Mouse (Mus musculus): ENCODE measurements around the gene Ptges. TPM values are rescaled to one million over a fixed set of nuclear protein-coding genes. Genes with fewer than 3 reads are reported as not detected.
"Not testable (repeated sequence)": the region's sequence is repeated elsewhere in the genome, so short reads cannot be mapped to it uniquely, and the experiment has no call there.

Gene Ptges
- total and polyA plus RNA-seq, 2 experiments from 2014 or later = 1.1 to 1.2 TPM

GRCm38 (mm10) chr2:30920216-30920615 is 9.4 kb downstream of the Ptges start:
- no peaks in the 10 kb centered on the region for H3K9me3 ChIP-seq (replicated peaks; ENCODE audit: control insufficient read depth, low read length)
- DNase-seq (ENCODE audit: low spot score) = no peak
- TF ChIP-seq EP300 (IDR thresholded peaks at IDR 0.05; ENCODE audit: low read depth) = no peak
- TF ChIP-seq CTCF (IDR thresholded peaks at IDR 0.05; ENCODE audit: low read depth) = no peak
- ATAC-seq (ENCODE audit: insufficient read depth, low read depth) = no peak
- no peak overlapping the region for H3K27ac ChIP-seq (ENCODE audit: low read depth)
- H3K4me2 ChIP-seq (ENCODE audit: low read depth, low read length) = no peak overlapping the region
- H3K27me3 ChIP-seq (ENCODE audit: control insufficient read depth, insufficient read depth, low read length) = no peaks in the 10 kb centered on the region
- no peak overlapping the region for H3K9ac ChIP-seq (replicated peaks; ENCODE audit: low read depth, low read length)
- 20% methylated on average over 7 of the region's 7 CpGs for WGBS
- H3K4me1 ChIP-seq (ENCODE audit: control insufficient read depth, insufficient read depth) = peaks cover 16% of the 10 kb centered on the region; the same call in 1 of the 2 replicates
- no peak overlapping the region for H3K4me3 ChIP-seq (ENCODE audit: low read depth, low read length)
- no peaks in the 10 kb centered on the region for H3K36me3 ChIP-seq (replicated peaks; ENCODE audit: control insufficient read depth, insufficient read depth, low read length)

GRCm38 (mm10) chr2:30918780-30919329 is 10.8 kb downstream of the Ptges start:
- no peak for DNase-seq (ENCODE audit: low spot score)
- Histone ChIP-seq H3K4me2 (ENCODE audit: low read depth, low read length) (no peak overlapping the region), H3K4me3 (ENCODE audit: low read depth, low read length) (no peak overlapping the region), H3K4me1 (ENCODE audit: control insufficient read depth, insufficient read depth) (peaks cover 16% of the 10 kb centered on the region; the same call in 1 of the 2 replicates), H3K27me3 (ENCODE audit: control insufficient read depth, insufficient read depth, low read length) (no peaks in the 10 kb centered on the region), H3K9ac (replicated peaks; ENCODE audit: low read depth, low read length) (no peak overlapping the region), H3K36me3 (replicated peaks; ENCODE audit: control insufficient read depth, insufficient read depth, low read length) (no peaks in the 10 kb centered on the region), H3K9me3 (replicated peaks; ENCODE audit: control insufficient read depth, low read length) (no peaks in the 10 kb centered on the region), H3K27ac (ENCODE audit: low read depth) (no peak overlapping the region; the same call in 1 of the 2 replicates)
- 27% methylated on average over 8 of the region's 8 CpGs for WGBS
- peak; percentile 50 for ATAC-seq (ENCODE audit: insufficient read depth, low read depth)
- no peak for TF ChIP-seq CTCF (IDR thresholded peaks at IDR 0.05; ENCODE audit: low read depth)
- no peak for TF ChIP-seq EP300 (IDR thresholded peaks at IDR 0.05; ENCODE audit: low read depth)

- no peak overlapping the region for H3K27ac ChIP-seq (ENCODE audit: low read depth)
- peaks cover 16% of the 10 kb centered on the region; the same call in 1 of the 2 replicates for H3K4me1 ChIP-seq (ENCODE audit: control insufficient read depth, insufficient read depth)
- H3K36me3 ChIP-seq (replicated peaks; ENCODE audit: control insufficient read depth, insufficient read depth, low read length) = no peaks in the 10 kb centered on the region
- 66% methylated on average over 6 of the region's 6 CpGs for WGBS
- no peaks in the 10 kb centered on the region for H3K27me3 ChIP-seq (ENCODE audit: control insufficient read depth, insufficient read depth, low read length)
- H3K9me3 ChIP-seq (replicated peaks; ENCODE audit: control insufficient read depth, low read length) = no peaks in the 10 kb centered on the region
- no peak overlapping the region for H3K9ac ChIP-seq (replicated peaks; ENCODE audit: low read depth, low read length)
- H3K4me3 ChIP-seq (ENCODE audit: low read depth, low read length) = no peak overlapping the region
- TF ChIP-seq CTCF (IDR thresholded peaks at IDR 0.05; ENCODE audit: low read depth) = no peak
- no peak for TF ChIP-seq EP300 (IDR thresholded peaks at IDR 0.05; ENCODE audit: low read depth)
- DNase-seq (ENCODE audit: low spot score) (no peak), ATAC-seq (ENCODE audit: insufficient read depth, low read depth) (no peak)
- no peak overlapping the region for H3K4me2 ChIP-seq (ENCODE audit: low read depth, low read length)
Measured at GRCm38 (mm10) chr2:30918126-30918525, 11.5 kb downstream of the Ptges start.

GRCm38 (mm10) chr2:30917649-30918048 is 12.0 kb downstream of the Ptges start:
- Histone ChIP-seq H3K4me1 (ENCODE audit: control insufficient read depth, insufficient read depth) (peaks cover 20% of the 10 kb centered on the region), H3K9me3 (replicated peaks; ENCODE audit: control insufficient read depth, low read length) (no peaks in the 10 kb centered on the region), H3K4me2 (ENCODE audit: low read depth, low read length) (no peak overlapping the region), H3K9ac (replicated peaks; ENCODE audit: low read depth, low read length) (no peak overlapping the region), H3K4me3 (ENCODE audit: low read depth, low read length) (no peak overlapping the region), H3K36me3 (replicated peaks; ENCODE audit: control insufficient read depth, insufficient read depth, low read length) (no peaks in the 10 kb centered on the region), H3K27me3 (ENCODE audit: control insufficient read depth, insufficient read depth, low read length) (no peaks in the 10 kb centered on the region), H3K27ac (ENCODE audit: low read depth) (no peak overlapping the region)
- no peak for TF ChIP-seq EP300 (IDR thresholded peaks at IDR 0.05; ENCODE audit: low read depth)
- no peak for TF ChIP-seq CTCF (IDR thresholded peaks at IDR 0.05; ENCODE audit: low read depth)
- DNase-seq (ENCODE audit: low spot score) (no peak), ATAC-seq (ENCODE audit: insufficient read depth, low read depth) (no peak)
- 85% methylated on average over 7 of the region's 7 CpGs for WGBS

GRCm38 (mm10) chr2:30915933-30916332 is 13.7 kb downstream of the Ptges start:
- not testable (repeated sequence) for H3K4me2 ChIP-seq (ENCODE audit: low read depth, low read length); H3K27ac ChIP-seq (ENCODE audit: low read depth); DNase-seq (ENCODE audit: low spot score); H3K27me3 ChIP-seq (ENCODE audit: control insufficient read depth, insufficient read depth, low read length); H3K9me3 ChIP-seq (replicated peaks; ENCODE audit: control insufficient read depth, low read length); H3K36me3 ChIP-seq (replicated peaks; ENCODE audit: control insufficient read depth, insufficient read depth, low read length); ATAC-seq (ENCODE audit: insufficient read depth, low read depth); H3K4me3 ChIP-seq (ENCODE audit: low read depth, low read length); H3K9ac ChIP-seq (replicated peaks; ENCODE audit: low read depth, low read length)
- H3K4me1 ChIP-seq (ENCODE audit: control insufficient read depth, insufficient read depth) = peaks cover 27% of the 10 kb centered on the region
- WGBS = 75% methylated on average over 6 of the region's 6 CpGs

GRCm38 (mm10) chr2:30915376-30915775 is 14.3 kb downstream of the Ptges start:
- H3K4me3 ChIP-seq (ENCODE audit: low read depth, low read length) = no peak overlapping the region
- H3K9me3 ChIP-seq (replicated peaks; ENCODE audit: control insufficient read depth, low read length) = no peaks in the 10 kb centered on the region
- no peak overlapping the region for H3K27ac ChIP-seq (ENCODE audit: low read depth)
- DNase-seq (ENCODE audit: low spot score) (no peak), ATAC-seq (ENCODE audit: insufficient read depth, low read depth) (no peak)
- H3K9ac ChIP-seq (replicated peaks; ENCODE audit: low read depth, low read length) = no peak overlapping the region
- peaks cover 26% of the 10 kb centered on the region for H3K4me1 ChIP-seq (ENCODE audit: control insufficient read depth, insufficient read depth)
- no peak for TF ChIP-seq CTCF (IDR thresholded peaks at IDR 0.05; ENCODE audit: low read depth)
- no peak for TF ChIP-seq EP300 (IDR thresholded peaks at IDR 0.05; ENCODE audit: low read depth)
- H3K27me3 ChIP-seq (ENCODE audit: control insufficient read depth, insufficient read depth, low read length) = no peaks in the 10 kb centered on the region
- no peak overlapping the region for H3K4me2 ChIP-seq (ENCODE audit: low read depth, low read length)
- no peaks in the 10 kb centered on the region for H3K36me3 ChIP-seq (replicated peaks; ENCODE audit: control insufficient read depth, insufficient read depth, low read length)
- 79% methylated on average over 5 of the region's 5 CpGs for WGBS

All from heart, postnatal 0 days (tissue).